Mouse (Mus musculus) intestine, embryonic 15.5 days (tissue): ENCODE data around the gene Cdk6. TPM values are rescaled to one million over a fixed set of nuclear protein-coding genes. Genes with fewer than 3 reads are reported as not detected.

Experiments used
- ATAC-seq: fragments of 200-750 bp; cut with Nextera tagmentation; 2 replicates; pipeline ENCODE4 v1.8.0; 2017; ENCODE audit warnings: moderate TSS enrichment, moderate library complexity
- H3K27ac ChIP-seq: fragments of 300-500 bp; sonication (generic); 2 replicates; pipeline ENCODE4 v1.5.1; 2015; ENCODE audit warnings: mild to moderate bottlenecking, inconsistent platforms
- H3K27me3 ChIP-seq: fragments of 300-500 bp; sonication (generic); replicated peaks from 2 replicates; pipeline ENCODE4 v1.6.1; 2015; ENCODE audit warnings: inconsistent platforms
- H3K36me3 ChIP-seq: fragments of 300-500 bp; sonication (generic); 2 replicates; pipeline ENCODE4 v1.6.1; 2015; ENCODE audit warnings: inconsistent platforms
- H3K4me1 ChIP-seq: fragments of 300-500 bp; sonication (generic); replicated peaks from 2 replicates; pipeline ENCODE4 v1.6.1; 2015; ENCODE audit warnings: inconsistent platforms
- H3K4me2 ChIP-seq: fragments of 300-500 bp; sonication (generic); replicated peaks from 2 replicates; pipeline ENCODE4 v1.6.1; 2015; ENCODE audit warnings: mild to moderate bottlenecking, inconsistent platforms
- H3K4me3 ChIP-seq: fragments of 300-500 bp; sonication (generic); replicated peaks from 2 replicates; pipeline ENCODE4 v1.5.1; 2015; ENCODE audit warnings: inconsistent platforms
- H3K9ac ChIP-seq: fragments of 300-500 bp; sonication (generic); 2 replicates; pipeline ENCODE4 v1.6.1; 2015; ENCODE audit warnings: inconsistent platforms
- H3K9me3 ChIP-seq: fragments of 300-500 bp; sonication (generic); 2 replicates; pipeline ENCODE4 v1.6.1; 2016; ENCODE audit warnings: inconsistent platforms
- WGBS: fragments of 180-500 bp; shearing (Covaris S2); methylation state at CpG from one replicate; pipeline ENCODE4 v1.1.7; 2015; 5-methylcytosine and 5-hydroxymethylcytosine counted together
- polyA plus RNA-seq: library from polyadenylated mRNA; unstranded; fragments of >200 nt; fragmentation: Nextera tagmentation; extraction: Ambion mirVana; gene quantifications from 2 replicates; pipeline ENCODE4 v1.2.1, GENCODE M21; 2015

Gene Cdk6
- polyA plus RNA-seq, 1 experiment from 2014 or later = 30.1 TPM

DNA sequence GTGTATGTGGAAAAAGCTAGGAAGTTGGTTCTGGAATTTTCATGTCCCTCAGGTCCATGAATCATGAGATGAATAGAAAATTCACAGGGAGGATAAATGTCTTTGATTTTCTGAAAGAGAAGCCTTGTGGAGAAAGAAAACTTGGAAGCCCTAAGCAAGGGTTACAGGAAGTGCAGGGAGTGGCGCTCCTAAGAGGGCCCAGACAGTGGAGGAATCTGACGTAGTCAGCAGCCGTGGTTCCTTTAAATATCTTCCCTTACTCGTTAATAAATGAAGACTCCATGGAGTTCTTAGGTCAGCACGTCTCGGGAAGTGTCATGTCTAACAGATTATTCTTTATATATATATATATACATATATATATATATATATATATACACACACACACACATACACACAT, 28.0 kb downstream of the Cdk6 start:
- Histone ChIP-seq H3K4me2 (no peak overlapping the region), H3K4me1 (no peaks in the 10 kb centered on the region; the same call in 1 of the 2 replicates), H3K27me3 (no peaks in the 10 kb centered on the region), H3K27ac (no peak overlapping the region), H3K9ac (no peak overlapping the region), H3K4me3 (no peak overlapping the region), H3K36me3 (no peaks in the 10 kb centered on the region), H3K9me3 (no peaks in the 10 kb centered on the region)
- 32% methylated on average over 6 of the region's 6 CpGs for WGBS
- no peak for ATAC-seq

DNA sequence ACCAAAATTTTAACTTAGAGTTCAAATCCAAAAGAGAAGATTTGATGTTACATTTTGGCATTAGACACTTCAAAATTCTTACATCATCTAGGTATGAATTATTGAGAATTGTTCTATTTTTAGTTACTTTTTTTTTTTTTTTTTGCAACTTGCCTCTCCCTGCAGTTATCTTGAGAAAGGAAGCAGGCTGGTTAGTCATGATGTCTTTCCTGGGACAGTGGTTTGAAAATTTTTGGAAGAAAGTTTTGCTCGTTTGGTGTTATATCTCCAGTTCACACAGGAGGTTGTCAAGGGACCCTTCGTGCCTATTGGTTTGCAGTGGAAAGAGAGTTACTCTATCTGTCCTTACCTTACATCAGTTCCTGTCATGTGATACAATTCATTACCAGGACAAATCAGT, 29.9 kb downstream of the Cdk6 start:
- no peak for ATAC-seq
- Histone ChIP-seq H3K9ac (no peak overlapping the region), H3K9me3 (no peaks in the 10 kb centered on the region), H3K4me1 (no peaks in the 10 kb centered on the region; the same call in 1 of the 2 replicates), H3K4me3 (no peak overlapping the region), H3K4me2 (no peak overlapping the region), H3K27ac (no peak overlapping the region), H3K36me3 (no peaks in the 10 kb centered on the region), H3K27me3 (no peaks in the 10 kb centered on the region)
- 86% methylated on average over 2 of the region's 2 CpGs for WGBS

DNA sequence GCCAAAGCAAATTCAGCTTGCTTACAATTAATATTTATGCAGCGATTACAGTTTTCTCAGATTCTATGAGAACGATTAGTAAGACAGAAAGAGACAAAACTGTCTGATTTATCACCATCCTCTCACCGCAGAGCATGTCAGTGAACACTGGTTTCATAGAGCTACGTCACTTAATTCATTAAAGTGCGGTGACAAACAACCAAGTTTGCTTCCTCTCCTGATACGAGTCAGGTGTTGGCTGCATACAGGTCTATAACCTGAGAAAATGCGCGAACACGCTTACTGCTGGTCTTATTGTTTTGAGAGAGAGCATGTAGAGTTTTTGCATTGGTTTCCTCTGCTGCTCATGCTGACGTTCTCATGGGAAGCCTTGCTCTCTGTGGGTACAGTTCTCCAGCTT, 31.9 kb downstream of the Cdk6 start:
- no peak overlapping the region for H3K4me2 ChIP-seq
- H3K36me3 ChIP-seq = no peaks in the 10 kb centered on the region
- no peak overlapping the region for H3K9ac ChIP-seq
- H3K27me3 ChIP-seq = no peaks in the 10 kb centered on the region
- ATAC-seq = no peak
- no peaks in the 10 kb centered on the region for H3K9me3 ChIP-seq
- WGBS = 85% methylated on average over 10 of the region's 10 CpGs
- peaks cover 2% of the 10 kb centered on the region; the same call in 1 of the 2 replicates for H3K4me1 ChIP-seq
- no peak overlapping the region for H3K4me3 ChIP-seq
- no peak overlapping the region for H3K27ac ChIP-seq

DNA sequence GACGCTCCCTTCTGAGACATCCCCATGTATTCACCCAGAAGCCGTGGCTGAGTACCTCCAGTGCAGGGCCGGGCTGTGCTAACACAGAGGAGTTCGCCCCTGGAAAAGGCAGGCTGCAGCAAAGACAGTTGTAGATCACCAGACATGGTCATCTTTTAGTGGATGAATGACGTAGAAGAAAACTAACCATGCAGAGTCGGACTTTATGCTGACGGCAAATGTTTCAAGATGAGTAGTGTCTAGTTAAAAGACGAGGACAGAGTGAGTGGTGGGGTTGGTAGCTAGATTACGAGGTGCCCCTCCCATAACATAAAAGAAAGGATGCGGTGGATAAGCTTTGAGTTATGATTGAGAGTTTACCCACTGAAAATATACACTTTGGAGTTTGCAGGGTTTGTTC, 33.5 kb downstream of the Cdk6 start:
- H3K9ac ChIP-seq = no peak overlapping the region
- 88% methylated on average over 10 of the region's 10 CpGs for WGBS
- no peak for ATAC-seq
- no peak overlapping the region for H3K4me3 ChIP-seq
- H3K27ac ChIP-seq = no peak overlapping the region
- H3K9me3 ChIP-seq = no peaks in the 10 kb centered on the region
- H3K4me2 ChIP-seq = no peak overlapping the region
- H3K36me3 ChIP-seq = no peaks in the 10 kb centered on the region
- H3K27me3 ChIP-seq = no peaks in the 10 kb centered on the region
- H3K4me1 ChIP-seq = 0 out of 2 replicates have a peak, but pooled peaks cover 2% of the 10 kb centered on the region

DNA sequence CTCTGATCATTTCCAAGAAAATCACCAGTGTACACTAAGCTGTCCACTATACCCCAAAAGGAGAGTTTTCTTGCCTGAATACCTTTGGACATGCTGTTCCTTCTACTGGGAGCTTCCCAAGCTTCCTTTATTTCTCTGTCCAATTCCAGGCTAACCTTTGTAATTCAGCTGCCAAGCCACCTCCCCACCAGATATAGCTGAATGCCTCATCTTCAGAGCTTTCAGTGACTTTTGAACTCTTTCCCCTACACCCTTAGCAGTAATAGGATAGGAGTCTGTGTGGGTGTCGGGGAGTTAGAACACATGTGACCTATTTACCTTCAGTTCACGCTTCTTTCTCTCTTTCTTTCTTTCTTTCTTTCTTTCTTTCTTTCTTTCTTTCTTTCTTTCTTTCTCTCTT, 34.9 kb downstream of the Cdk6 start:
- no peaks in the 10 kb centered on the region for H3K27me3 ChIP-seq
- no peak overlapping the region for H3K27ac ChIP-seq
- 86% methylated on average over 2 of the region's 2 CpGs for WGBS
- no peak overlapping the region for H3K9ac ChIP-seq
- peak; percentile 56 for ATAC-seq
- H3K4me1 ChIP-seq = 0 out of 2 replicates have a peak, but pooled peaks cover 2% of the 10 kb centered on the region
- no peaks in the 10 kb centered on the region for H3K36me3 ChIP-seq
- no peaks in the 10 kb centered on the region for H3K9me3 ChIP-seq
- no peak overlapping the region for H3K4me2 ChIP-seq
- no peak overlapping the region for H3K4me3 ChIP-seq

DNA sequence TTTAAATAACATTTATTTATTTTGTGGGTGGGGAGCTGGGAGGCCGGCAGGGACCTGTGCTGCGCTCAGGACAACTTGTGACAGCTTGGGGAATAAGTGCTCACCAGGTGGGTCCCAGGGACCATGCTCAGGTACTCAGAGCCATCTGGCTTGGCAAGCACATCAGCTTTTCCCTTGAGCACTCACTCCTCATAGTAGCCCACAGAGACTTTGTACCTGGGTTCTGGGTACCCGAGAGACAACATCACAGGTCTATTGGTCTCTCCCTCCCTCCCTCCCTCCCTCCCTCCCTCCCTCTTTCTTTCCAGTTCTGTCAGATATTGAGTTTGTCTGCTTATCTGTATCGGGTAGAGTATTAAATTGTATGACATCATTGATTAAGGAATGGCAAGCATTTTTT, 38.0 kb downstream of the Cdk6 start:
- Histone ChIP-seq H3K27ac (no peak overlapping the region), H3K9ac (no peak overlapping the region), H3K4me2 (no peak overlapping the region), H3K9me3 (no peaks in the 10 kb centered on the region), H3K27me3 (no peaks in the 10 kb centered on the region), H3K4me1 (0 out of 2 replicates have a peak, but pooled peaks cover 2% of the 10 kb centered on the region), H3K36me3 (no peaks in the 10 kb centered on the region), H3K4me3 (no peak overlapping the region)
- 69% methylated on average over 4 of the region's 4 CpGs for WGBS
- no peak for ATAC-seq

DNA sequence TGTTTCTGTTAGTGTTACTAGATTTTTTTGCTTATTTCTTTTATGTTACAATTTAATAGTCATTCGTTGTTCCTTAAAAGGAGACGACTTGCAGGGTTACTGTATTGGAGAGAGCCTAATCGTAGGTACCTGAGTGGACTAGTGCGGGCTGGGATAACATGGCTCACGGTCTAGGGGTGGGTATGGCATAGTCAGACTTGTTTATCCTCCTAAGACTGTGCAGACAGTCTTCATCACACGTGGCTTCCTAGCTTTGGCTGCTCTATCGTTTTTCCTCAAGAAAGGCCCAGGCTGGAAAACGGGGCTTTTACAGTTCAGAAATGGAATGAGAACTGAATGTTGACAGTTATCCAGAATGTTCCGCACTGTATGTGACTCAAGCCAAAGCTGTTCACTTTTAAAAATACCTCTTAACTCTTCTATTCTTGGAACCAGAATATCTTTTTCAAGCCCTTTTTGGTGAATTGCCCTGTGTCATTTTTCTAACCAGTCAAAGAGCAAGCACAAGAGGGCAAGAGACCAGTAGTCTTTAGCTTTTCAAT, 39.5 kb downstream of the Cdk6 start:
- Histone ChIP-seq H3K9ac (no peak overlapping the region), H3K27me3 (no peaks in the 10 kb centered on the region), H3K4me3 (no peak overlapping the region), H3K27ac (no peak overlapping the region), H3K9me3 (no peaks in the 10 kb centered on the region), H3K4me2 (no peak overlapping the region), H3K36me3 (no peaks in the 10 kb centered on the region), H3K4me1 (0 out of 2 replicates have a peak, but pooled peaks cover 2% of the 10 kb centered on the region)
- 0 out of 2 replicates have a peak, but pooled peaks have one; percentile 22 for ATAC-seq
- 67% methylated on average over 9 of the region's 9 CpGs for WGBS

DNA sequence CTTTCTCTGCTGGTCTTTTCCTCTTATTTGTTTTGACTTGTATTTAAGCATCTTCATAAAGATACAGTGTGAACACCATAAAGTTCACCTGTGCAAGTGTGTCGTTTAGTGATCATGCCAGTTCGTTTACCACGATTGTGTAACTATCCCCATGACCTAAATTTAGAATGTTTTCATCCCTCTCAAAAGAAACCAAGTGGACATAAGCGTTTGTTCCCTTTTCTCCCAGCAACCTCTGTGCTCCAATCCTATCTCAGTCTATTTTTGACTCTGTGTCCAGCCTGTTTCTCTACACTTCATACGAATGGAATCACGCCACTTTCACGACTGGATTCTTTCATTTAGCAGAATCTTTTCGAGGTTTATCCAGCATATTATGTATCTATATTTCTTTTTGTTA, 40.5 kb downstream of the Cdk6 start:
- Histone ChIP-seq H3K4me3 (no peak overlapping the region), H3K36me3 (no peaks in the 10 kb centered on the region), H3K9ac (no peak overlapping the region), H3K4me2 (no peak overlapping the region), H3K9me3 (no peaks in the 10 kb centered on the region), H3K27ac (no peak overlapping the region), H3K27me3 (no peaks in the 10 kb centered on the region), H3K4me1 (0 out of 2 replicates have a peak, but pooled peaks cover 2% of the 10 kb centered on the region)
- no peak for ATAC-seq
- 80% methylated on average over 8 of the region's 8 CpGs for WGBS

DNA sequence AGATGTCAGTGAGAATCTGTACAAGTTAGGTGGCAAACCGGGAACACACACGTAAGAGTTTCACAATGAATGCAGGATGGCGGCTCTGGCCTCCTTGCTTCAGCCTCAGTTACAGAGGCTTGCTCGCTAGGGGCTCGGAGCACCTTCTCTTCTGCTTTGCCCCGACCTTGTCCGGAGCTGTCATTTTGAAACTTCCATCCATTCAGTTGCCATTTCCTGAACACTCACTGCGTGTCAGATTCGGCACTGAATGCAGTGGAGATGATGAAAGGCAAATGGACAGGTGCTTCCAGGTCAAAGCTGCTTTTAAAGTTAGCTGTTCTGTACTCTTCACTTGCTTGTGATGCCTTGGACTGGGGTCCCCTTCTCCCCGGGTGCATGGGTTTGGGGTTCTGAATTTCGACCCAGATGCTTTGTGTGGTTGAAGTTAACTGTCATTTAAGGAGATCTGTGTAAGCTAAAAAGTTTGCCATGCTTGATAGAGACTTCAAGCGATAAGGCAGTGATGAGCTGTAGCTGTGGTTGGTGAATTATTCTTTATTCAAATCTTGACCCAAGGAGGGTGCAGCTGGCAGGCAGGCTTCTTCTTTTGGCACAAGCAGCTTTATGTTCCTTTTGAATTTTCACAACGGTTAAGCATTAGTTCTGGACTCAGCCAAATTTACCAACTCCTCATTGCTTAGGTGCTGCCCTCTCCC, 41.2 kb downstream of the Cdk6 start:
- Histone ChIP-seq H3K9ac (no peak overlapping the region), H3K4me1 (0 out of 2 replicates have a peak, but pooled peaks cover 3% of the 10 kb centered on the region), H3K9me3 (no peaks in the 10 kb centered on the region), H3K4me3 (no peak overlapping the region), H3K4me2 (no peak overlapping the region), H3K27me3 (no peaks in the 10 kb centered on the region), H3K36me3 (no peaks in the 10 kb centered on the region), H3K27ac (no peak overlapping the region)
- WGBS = 80% methylated on average over 13 of the region's 13 CpGs
- no peak for ATAC-seq

DNA sequence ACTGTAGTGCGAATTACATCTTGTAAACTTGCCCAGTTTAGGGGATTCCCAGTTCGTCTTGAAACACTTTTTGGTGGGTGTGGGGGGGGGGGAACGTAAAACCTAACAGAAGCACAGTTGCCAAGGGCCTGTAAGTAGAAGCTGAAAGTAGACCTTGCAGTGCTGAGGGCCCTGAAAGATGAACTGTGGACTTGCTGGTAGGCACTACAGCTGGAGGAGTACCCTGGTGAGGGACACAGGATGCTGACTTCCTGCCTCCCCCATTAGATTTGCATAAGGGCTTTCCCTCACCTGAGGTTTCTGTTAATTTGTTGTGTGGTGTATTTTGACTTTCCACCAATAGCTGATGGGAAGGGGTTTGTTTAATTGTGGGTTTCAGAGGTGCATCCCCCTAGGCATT, 42.3 kb downstream of the Cdk6 start:
- 61% methylated on average over 3 of the region's 3 CpGs for WGBS
- no peaks in the 10 kb centered on the region for H3K9me3 ChIP-seq

DNA sequence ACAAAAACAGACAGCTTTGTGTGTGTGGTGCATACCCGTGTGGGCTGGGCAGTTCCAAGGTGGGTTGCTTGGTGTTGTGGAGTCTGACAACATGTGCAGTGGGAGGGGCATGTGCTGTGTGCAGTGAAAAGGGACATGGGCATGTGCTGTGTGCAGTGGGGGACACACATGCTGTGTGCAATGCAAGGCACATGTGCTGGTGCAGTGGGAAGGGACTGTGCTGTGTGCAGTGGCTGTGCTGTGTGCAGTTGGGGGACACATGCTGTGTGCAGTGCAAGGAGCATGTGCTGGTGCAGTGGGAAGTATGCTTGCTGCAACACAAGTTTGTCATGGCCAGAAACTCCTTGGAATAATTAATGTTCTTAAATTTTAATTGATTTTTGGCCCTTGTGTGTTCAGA, 43.8 kb downstream of the Cdk6 start:
- WGBS = 51% methylated on average over 1 of the region's 1 CpGs
- 0 out of 2 replicates have a peak, but pooled peaks cover 3% of the 10 kb centered on the region for H3K4me1 ChIP-seq
- peak; percentile 47; the same call in 1 of the 2 replicates for ATAC-seq
- no peaks in the 10 kb centered on the region for H3K9me3 ChIP-seq
- H3K9ac ChIP-seq = no peak overlapping the region
- no peak overlapping the region for H3K4me3 ChIP-seq
- no peaks in the 10 kb centered on the region for H3K36me3 ChIP-seq
- no peaks in the 10 kb centered on the region for H3K27me3 ChIP-seq
- H3K4me2 ChIP-seq = no peak overlapping the region
- no peak overlapping the region for H3K27ac ChIP-seq

More for the DNA sequence above, 42.3 kb downstream of the Cdk6 start:
- H3K27me3 ChIP-seq = no peaks in the 10 kb centered on the region
- no peaks in the 10 kb centered on the region for H3K36me3 ChIP-seq
- H3K27ac ChIP-seq = no peak overlapping the region
- ATAC-seq = no peak
- no peak overlapping the region for H3K4me2 ChIP-seq
- H3K4me1 ChIP-seq = 0 out of 2 replicates have a peak, but pooled peaks cover 3% of the 10 kb centered on the region
- no peak overlapping the region for H3K9ac ChIP-seq
- no peak overlapping the region for H3K4me3 ChIP-seq

DNA sequence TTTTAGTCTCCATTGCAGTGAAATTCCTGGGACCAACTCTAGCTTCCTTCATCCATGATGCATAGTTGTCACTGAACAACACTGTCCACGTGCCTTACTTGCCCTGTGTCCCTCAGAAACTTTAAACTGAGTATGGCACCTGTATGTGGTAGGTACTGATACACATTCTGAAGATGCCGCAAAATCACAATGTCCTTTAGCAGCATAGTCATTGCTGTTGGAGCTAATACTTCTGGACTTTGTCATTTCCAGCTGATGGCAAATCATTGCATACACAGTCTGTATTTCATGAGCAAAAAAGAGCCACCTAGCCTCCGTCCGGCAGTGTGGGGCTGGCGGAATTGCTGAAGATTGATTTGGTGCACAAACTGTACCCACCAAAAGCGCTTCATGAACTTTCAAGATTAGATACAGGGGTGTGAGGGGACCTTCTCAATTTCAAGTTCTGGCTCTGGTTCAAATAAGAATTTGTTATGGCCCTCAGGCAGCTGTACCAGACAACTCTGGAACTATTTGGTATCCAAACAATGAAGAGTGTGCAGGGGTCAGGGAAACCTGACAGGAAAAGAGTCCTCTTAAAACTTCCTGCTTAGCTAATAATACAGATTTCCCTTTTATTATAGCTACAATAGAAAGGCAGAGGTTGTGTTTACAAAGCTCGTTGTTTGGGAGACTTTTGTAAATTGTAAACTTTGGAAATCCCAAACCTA, 44.9 kb downstream of the Cdk6 start:
- H3K9me3 ChIP-seq = no peaks in the 10 kb centered on the region
- 53% methylated on average over 7 of the region's 7 CpGs for WGBS

More for the DNA sequence above, 44.9 kb downstream of the Cdk6 start:
- no peaks in the 10 kb centered on the region for H3K27me3 ChIP-seq
- no peak overlapping the region for H3K9ac ChIP-seq
- 0 out of 2 replicates have a peak, but pooled peaks cover 3% of the 10 kb centered on the region for H3K4me1 ChIP-seq
- no peak overlapping the region for H3K4me3 ChIP-seq
- no peak overlapping the region for H3K4me2 ChIP-seq
- H3K36me3 ChIP-seq = no peaks in the 10 kb centered on the region
- ATAC-seq = no peak
- no peak overlapping the region for H3K27ac ChIP-seq
